Mouse (Mus musculus): Measurements from ENCODE around the gene Epb41l1.
"Not testable (repeated sequence)": the region's sequence is repeated elsewhere in the genome, so short reads cannot be mapped to it uniquely, and the experiment has no call there.

Gene Epb41l1

DNA sequence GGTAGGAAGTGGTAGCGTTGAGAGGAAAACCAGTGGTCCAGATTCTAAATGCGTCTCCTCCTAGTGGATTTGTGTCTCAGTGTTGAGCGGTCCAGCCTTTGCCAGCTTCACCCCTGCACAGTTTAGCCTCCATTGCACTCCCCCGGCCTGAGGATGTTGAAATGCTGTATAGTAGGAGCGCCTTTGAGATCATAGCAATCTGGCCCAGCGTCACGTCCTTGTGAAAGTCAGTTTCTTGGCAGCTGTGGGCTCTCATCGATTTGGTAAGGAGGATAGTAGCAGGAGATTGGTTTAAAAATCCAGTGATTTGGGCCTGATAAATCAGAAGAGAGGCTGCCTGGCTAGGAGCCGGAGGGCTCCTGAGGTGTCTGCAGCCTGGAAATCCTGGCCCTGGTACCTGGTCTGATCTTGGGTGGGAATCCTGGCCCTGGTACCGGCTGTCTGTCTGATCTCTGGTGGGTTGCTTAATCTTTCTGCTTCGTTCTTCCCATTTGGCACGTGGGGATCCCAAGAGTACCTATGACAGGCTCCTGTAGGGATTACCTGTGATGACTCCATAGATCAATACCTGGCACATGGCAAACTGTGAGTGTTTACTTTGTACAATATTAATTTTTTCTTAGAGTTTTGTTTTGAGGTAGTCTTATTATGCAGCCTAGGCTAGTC lies 65.5 kb downstream of the Epb41l1 start:
- no peak for DNase-seq (ENCODE audit: low spot score in 2 of 2)

DNA sequence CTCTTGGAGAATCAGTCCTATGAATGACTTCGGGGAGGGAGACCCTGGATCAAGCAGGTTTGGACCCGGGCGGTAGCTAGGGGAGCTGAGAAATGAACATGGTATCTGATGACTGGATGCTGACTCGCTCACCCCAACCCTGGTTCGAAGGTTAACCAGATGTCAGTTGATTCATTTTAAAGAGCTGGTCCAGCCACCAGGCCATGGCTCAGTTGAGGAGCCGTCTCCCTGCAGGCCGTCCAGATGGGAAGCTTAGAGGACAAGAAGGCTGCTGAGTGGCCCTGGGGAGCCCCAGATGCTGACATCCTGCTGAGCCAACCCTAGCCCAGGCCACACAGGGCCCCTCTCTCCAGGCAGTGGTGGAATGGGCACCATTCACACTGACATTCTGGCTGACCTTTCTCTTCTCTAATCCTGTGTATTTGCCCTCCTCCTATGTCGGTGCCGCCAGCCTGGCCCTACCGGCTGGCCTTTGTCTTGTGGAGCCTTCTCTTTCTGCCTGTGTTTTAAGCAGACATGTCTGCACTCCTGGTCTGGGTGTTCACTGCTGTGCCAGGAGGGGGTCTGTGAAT lies 67.0 kb downstream of the Epb41l1 start:
- no peak for DNase-seq (ENCODE audit: low spot score in 2 of 2)

DNA sequence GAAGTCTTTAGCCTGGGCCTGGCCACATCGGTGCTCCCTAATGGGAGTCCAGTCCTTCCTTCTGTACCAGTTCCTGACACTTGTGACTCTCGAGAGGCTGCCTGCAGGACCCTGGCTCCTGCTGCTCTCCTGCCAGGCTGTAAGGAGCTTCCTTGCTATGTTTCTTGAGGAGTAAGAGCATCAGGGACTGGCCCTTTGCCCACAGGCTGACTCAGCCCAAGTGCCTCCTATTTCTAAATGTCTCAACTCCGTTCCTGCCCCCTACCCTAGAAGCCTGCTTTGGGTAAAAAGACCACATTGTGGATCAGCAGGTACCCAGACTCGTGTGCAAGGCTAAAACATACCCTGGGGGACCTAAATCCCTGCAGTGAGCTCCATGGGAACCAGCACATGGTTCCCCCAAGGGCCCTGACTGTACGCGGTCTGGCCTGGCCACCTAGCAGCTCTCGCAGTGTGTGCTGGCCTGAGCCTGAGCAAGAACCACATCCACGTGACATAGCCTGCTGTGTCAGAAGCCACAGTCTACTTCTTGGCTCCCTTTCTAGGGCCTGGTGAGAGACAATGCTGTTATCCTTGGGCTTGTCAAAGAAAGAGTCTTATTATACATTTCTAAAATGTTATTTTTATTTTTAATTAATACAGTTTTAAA lies 67.6 kb downstream of the Epb41l1 start:
- DNase-seq (ENCODE audit: low spot score in 2 of 2): no peak

GRCm38 (mm10) chr2:156490176-156490575 lies 69.5 kb downstream of the Epb41l1 start:
- DNase-seq (ENCODE audit: low spot score in 2 of 2): no peak

DNA sequence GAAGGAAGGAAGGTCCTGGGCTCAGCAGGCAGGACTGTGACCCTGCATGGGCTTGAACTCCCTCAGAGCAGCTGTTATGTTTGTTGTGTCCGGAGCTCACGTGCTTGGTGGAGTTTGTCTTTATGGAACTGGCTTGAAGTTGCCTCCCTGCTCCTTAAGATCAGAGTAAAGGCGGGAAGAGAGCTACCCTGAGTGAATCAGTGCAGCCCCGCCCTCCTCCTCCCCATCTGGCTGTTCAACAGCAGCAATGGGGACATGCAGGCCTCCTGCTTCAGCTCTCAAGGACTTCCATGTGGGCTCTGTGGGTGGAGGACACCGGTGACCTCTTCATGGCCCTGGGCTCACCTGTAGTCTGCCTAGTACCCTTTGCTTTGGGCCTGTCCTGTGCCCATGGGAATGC lies 71.1 kb downstream of the Epb41l1 start:
- no peak for DNase-seq (ENCODE audit: low spot score in 2 of 2)

DNA sequence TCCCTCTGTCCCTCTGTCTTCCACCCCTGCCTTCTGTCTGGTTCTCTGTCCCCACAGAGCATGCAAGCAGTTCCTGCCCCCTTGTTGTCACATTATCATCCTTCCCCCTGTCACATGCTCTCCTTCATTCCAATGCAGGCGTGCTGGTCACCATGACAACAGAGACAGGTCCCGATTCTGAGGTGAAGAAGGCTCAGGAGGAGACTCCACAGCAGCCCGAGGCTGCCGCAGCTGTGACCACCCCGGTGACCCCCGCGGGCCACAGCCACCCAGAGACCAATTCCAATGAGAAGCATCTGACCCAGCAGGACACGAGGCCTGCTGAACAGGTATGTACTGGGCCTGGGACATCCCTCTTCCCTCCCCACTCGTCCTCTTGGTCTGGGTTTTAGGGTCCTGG lies 73.1 kb downstream of the Epb41l1 start:
- no peak for DNase-seq (ENCODE audit: low spot score in 2 of 2)

DNA sequence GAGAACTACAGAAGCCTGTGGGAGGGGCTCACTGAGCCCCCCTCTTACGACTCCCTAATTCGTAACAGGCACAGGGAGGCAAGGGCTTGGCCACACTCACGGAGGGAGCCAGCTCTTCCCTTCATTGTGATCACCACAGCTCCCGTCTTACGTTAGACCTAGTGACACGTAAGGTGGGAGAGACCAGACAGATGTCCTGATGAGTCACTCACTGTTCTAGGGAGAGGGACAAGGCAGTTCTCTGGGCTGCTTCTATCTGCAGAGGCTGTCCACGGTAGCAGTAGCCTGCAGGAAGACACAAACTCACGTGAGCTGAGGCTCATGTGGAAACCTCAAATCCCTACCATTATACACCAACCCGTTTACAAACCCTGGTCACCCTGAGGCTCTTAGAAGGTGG lies 73.8 kb downstream of the Epb41l1 start:
- DNase-seq (ENCODE audit: low spot score in 2 of 2): no peak

DNA sequence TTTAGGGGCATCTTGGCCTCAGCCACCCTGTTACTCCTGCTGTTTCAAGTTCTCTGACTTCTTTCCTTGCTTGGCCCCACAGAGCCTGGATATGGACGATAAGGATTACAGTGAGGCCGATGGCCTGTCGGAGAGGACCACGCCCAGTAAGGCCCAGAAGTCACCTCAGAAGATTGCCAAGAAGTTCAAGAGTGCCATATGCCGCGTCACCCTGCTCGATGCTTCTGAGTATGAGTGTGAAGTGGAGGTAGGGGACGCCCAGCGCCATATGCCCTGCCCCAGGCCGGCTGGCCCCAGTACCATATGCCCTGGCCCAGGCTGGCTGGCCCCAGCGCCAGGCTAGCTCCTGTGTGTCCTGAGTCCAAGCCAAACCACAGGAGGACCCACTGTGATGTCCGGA lies 74.2 kb downstream of the Epb41l1 start:
- DNase-seq (ENCODE audit: low spot score in 2 of 2): no peak

GRCm38 (mm10) chr2:156496816-156497566 lies 76.3 kb downstream of the Epb41l1 start:
- DNase-seq (ENCODE audit: low spot score in 2 of 2): no peak

GRCm38 (mm10) chr2:156497915-156498314 lies 77.2 kb downstream of the Epb41l1 start:
- DNase-seq (ENCODE audit: low spot score in 2 of 2): no peak

DNA sequence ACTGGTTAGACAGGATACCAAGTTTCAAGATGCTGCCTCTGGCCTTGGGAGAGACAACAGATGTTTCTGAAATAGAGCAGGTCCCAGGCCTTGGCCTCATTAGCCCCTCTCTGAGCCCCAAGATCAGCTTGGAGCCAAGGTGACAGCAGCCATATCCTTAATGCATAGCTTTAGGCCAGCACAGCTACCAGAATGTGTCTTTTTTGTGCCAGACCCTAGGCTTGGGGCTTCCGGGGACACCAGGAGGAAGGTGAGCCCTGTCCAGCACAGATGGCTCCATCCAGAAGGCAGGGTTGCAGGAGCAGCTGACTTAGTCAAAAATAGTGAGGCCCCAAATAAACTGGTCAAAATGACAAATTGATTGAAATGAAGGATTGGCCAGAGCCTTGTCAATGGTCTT lies 80.3 kb downstream of the Epb41l1 start:
- DNase-seq (ENCODE audit: low spot score in 2 of 2): no peak

- no peak for DNase-seq (ENCODE audit: low spot score in 2 of 2)
These were observed 84.8 kb downstream of the Epb41l1 start for GRCm38 (mm10) chr2:156505533-156505932.

DNA sequence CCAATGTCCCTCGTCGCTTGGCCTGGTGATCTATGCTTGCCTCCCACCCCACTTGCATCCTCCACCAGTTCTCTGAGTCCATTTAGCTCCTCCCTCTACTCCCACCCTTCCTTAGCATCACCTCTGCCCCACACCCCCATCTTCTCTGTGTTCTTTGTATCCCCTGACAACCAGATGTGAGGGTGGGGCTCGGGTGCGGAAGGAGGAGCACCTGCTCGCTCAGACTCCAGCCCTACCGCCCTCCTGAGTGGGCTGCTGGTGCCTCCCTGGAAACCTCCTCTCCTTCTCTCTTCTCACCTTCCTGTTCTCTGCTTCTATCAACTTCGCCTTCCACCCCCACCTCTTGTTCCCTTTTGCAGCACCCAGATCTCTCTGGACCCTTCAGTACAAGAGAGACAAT lies 91.3 kb downstream of the Epb41l1 start:
- no peak for DNase-seq (ENCODE audit: low spot score in 2 of 2)

DNA sequence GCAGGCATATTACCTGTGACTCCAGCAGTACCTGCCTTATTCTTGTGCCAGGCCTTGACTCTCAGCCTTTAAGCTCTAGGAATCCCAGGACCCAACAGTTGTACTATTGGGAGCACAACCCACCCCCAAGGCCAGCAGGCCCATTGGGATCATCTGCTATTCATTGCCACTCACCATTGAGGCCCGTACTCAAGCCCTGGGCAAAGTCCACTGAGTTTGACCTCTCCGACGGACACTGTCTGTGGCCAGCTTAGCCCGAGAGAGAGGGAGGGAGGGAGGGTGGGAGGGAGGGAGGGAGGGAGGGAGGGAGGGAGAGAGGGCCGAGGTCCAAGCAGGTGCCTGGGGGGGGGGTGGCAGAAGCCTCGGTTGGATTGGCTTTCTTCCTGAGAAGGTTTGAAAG lies 91.9 kb downstream of the Epb41l1 start:
- no peak for DNase-seq (ENCODE audit: low spot score in 2 of 2)

DNA sequence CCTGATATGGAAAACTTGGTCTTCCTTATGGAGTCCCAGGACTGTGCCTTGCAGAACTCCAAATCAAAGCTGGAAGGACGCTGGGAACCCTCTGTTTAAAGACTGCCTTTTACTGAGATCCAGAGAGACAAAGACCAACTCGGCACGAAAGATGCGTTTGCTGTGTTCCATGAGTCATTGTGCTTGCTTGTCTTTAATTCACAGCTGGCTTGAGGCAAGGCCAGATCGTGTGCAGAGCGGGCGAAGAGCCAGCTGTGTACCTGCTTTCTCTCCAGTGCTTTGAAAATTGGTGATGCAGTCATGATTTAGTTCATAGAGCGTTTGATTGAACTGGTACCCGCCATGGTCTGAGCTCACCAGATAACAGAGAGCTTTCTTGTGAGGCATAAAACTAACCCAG lies 94.4 kb downstream of the Epb41l1 start:
- DNase-seq (ENCODE audit: low spot score in 2 of 2): no peak

DNA sequence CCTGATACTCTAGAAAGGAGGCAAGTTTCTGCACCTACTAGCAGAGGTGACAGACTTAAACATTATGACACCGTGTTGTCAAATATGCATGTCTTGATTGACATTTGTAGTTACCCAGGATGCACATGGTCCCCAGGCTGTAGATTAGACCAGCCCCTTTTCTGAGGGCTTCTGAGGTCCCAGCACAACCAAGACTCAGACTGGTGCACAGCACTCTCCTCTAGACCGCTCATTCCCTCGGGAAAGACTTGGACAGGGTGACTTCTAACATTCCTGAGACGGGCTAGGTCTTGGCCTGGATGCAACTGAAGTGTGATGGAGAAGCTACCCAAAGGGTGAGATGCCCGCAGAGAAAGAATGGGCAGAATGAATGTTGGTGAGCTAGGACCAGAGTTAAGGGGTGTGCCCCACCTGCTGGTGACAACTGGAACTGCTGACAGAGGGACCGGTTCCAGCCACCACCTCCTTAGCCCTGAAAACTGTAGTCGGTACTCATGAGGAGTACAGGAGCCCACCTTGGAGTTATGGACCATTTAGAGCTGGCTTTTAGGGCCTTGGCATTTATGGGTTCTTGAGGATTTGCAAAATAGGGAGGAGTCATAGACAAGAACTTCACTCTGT lies 95.0 kb downstream of the Epb41l1 start:
- DNase-seq (ENCODE audit: low spot score in 2 of 2): peak; percentile 39 to 66

DNA sequence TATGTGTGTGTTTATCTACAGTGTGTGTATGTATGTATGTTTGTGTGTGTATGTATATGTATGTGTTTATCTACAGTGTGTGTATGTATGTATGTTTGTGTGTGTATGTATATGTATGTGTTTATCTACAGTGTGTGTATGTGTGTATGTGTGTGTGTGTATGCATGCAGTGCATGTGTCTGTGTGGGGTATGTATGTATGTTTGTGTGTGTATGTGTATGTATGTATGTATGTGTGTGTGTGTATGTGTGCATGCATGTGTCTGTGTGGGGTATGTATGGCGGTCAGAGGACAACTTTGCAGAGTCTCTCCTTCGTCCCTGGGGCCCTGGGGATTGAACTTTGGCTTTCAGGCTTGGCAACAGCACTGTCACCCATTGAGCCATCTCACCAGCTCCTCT lies 96.0 kb downstream of the Epb41l1 start:
- not testable (repeated sequence) for DNase-seq (ENCODE audit: low spot score in 2 of 2)

DNA sequence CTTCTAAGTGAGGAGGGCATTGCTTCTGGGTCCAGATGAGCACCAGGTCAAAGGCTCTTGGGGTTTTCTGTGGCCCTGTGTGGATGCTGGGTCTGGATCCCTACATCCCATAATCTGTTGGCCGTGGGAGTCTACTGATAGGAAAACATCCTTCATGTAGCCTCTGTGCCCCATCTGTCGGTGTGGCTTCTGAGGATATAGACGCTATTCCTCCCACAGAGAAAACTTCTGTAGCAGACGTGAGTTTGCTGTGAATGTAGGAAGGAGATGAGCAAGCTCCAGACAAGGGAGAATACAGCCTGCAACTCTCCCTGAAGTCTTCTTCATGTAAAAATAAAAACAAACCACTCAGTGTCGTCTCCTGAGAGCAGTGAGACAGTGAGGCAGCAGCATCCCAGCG lies 97.6 kb downstream of the Epb41l1 start:
- no peak for DNase-seq (ENCODE audit: low spot score in 2 of 2)

DNA sequence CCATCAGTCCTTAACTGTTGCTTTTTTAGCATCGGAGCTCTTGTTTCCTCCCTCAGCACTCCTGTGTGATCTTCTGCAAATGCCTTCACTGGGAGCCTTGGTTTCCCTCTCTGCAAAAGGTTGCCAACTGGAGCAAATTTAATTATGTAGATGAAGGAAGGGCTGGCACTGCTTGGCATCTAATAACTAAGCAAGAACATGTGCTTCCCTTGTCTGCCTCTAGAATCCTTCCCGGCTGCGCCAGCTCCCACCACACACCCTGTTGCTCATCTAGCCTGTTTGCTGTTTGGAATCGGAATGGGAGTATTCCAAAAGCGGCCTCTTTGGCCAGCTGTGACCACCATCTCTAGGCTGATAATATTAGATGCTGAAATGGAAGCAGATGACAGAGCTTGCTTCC lies 98.9 kb downstream of the Epb41l1 start:
- DNase-seq (ENCODE audit: low spot score in 2 of 2): no peak

GRCm38 (mm10) chr2:156522994-156523393 lies 102.3 kb downstream of the Epb41l1 start:
- no peak for DNase-seq (ENCODE audit: low spot score in 2 of 2)

DNA sequence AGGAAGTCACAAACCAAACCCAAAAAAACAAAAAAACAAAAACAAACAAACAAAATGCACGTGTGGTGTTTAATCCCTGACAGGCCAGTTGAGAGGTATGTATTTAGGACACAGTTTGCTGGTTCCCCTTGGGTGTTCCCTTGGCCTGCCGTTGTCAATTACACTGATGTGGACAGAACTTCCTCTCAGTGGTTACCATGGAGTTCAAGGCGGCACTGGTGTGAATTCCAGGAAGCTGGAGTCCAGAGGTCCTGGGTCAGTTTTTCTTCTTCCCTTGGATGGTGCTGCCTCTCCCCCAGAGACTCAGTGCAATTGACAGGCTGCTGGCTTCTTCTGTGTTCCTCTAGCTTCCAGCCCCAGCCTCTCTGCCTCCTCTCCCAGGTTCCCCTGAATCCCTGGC lies 103.4 kb downstream of the Epb41l1 start:
- DNase-seq (ENCODE audit: low spot score in 2 of 2): no peak

- no peak for DNase-seq (ENCODE audit: low spot score in 2 of 2)
These were observed 109.0 kb downstream of the Epb41l1 start for GRCm38 (mm10) chr2:156529726-156530125.

All from urinary bladder, adult 18-20 months (tissue).